Mouse (Mus musculus) liver, adult 2 months (tissue): ENCODE results near the gene Cpne8.

Source experiments
- CTCF ChIP-seq: fragments of 200-500 bp; IDR thresholded peaks from 2 replicates; pipeline ENCODE4 v1.5.1; 2011; ENCODE audit warnings: low read depth, low read length, control low read depth
- POLR2A ChIP-seq: fragments of 200-500 bp; IDR thresholded peaks from 2 replicates; pipeline ENCODE4 v1.6.1; 2011; ENCODE audit warnings: low read length, control low read depth; ENCODE audit not compliant: insufficient read depth; ENCODE audit errors: extremely low read depth

GRCm38 (mm10) chr15:90663631-90664030, 15.6 kb downstream of the Cpne8 start:
- TF ChIP-seq CTCF (no peak), POLR2A (no peak)
